Mouse (Mus musculus) gastrocnemius, adult 8-10 months (tissue): Measurements from ENCODE around the gene Il2rb. TPM values are rescaled to one million over a fixed set of nuclear protein-coding genes. Genes with fewer than 3 reads are reported as not detected.
A peak's percentile ranks its signal among the peaks of the same experiment; 100 is the strongest.

Experiments used
- DNase-seq, 2 experiments: peaks; one replicate each; pipeline ENCODE4 v3.0.0; 2022; ENCODE audit warnings: low spot score in 2 of 2
- total RNA-seq, 4 experiments: library from RNA; stranded (reverse); gene quantifications; 2 replicates each; pipeline ENCODE4 v1.2.4; 2022

Gene Il2rb
- total RNA-seq, 4 experiments from 2014 or later = not detected

- peak; percentile 92 to 94 for DNase-seq
Observed at GRCm38 (mm10) chr15:78447746-78448535, 47.1 kb downstream of the Il2rb start.

DNA sequence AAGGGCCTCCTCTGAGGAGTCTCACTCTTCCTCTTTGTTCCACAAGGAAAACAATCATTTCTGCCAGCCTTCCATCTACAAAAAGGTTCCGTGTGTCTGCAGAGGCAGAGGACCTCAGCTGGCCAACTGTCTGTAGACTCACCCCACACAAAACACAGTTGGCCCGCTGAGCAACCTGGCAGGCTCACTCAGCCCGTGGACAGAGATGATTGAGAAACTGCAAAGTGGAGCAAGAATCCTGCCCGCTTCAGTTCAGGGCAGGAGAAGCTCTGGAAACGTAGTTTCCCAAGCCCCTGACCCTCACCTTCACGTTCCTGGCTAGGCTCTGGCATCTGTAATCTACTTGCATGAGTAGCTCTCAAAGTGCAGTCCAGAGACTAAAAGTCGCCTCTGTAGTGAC, 48.0 kb downstream of the Il2rb start:
- DNase-seq = no peak

DNA sequence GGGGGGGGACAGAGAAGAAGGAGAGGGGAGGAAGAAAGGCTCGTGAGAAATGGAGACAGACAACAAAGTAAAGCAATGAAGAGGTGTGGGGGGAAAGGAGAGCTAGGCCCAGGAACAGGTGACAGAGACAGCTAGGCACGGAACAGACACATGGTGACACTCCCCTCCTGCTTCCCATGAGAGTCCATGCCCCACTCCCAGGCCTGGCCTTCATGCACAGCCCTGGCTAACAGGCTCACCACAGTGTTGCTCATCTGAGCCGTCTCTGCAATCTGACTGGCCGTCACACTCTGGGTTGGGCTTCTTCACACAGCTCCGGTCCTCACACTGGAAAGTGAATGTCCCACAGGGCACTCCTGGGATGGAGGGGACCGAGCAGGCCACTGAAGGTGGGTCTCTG, 51.2 kb downstream of the Il2rb start:
- no peak for DNase-seq

DNA sequence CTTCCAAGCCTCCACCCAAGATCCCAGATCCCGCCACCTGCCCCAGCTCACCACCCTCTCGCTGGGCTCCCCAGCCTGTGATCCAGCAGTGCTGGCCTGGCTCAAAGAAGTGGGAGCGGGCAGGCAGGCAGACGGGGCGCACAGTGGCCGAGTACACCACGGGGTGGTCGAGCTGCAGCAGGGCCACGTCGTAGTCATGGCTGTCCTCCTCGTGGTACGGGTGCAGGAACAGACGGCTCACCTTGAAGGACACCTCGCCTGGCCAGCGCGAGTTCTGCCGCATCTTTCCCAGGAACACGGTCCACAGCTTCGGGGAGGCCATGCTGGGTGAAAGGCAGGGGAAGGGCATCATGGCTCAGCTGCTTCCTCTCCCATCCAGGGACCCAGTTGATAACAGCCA, 52.8 kb downstream of the Il2rb start:
- no peak for DNase-seq

GRCm38 (mm10) chr15:78438973-78439372, 56.1 kb downstream of the Il2rb start:
- DNase-seq = no peak

DNA sequence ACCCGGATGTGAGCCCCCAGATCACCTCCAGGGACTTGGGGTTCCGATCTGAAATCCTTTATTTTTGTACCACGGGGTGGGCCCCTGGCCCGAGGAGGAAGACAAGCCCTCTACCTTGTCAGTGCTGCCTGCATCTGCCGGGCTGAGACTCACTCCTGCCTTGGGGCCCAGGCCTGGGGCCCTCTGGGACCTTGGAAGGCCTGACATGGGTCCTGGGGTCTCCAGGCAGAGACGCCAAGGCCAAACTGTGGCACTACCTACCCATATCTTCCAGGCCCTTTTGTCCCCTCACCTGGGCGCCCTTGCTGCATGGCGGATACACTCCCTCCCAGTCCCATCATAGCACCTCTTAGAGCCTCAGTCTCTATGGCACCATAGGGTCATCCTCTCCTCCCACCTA, 56.6 kb downstream of the Il2rb start:
- no peak for DNase-seq

DNA sequence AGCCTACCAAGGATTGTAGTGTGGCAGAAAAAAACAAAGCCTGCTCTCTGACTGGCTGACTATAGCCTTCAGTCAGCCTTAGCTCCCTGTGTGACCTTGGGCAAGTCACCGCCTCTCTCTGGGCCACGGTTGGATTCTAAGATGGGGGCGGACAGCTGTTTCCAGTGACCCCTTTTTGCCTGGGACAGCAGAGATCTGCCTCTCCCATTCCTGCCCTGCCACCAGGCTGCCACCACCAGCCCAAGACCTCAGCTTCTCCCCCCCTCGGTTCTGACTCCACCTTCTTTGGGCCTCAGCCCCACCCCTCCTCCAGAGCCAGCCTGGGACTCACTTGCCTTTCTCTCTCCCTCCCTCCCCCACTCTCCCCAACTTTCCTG, 57.1 kb downstream of the Il2rb start:
- DNase-seq = no peak

- peak in 1 of 2 experiments; percentile 50 for DNase-seq
Observed at GRCm38 (mm10) chr15:78437237-78438017, 57.6 kb downstream of the Il2rb start.

DNA sequence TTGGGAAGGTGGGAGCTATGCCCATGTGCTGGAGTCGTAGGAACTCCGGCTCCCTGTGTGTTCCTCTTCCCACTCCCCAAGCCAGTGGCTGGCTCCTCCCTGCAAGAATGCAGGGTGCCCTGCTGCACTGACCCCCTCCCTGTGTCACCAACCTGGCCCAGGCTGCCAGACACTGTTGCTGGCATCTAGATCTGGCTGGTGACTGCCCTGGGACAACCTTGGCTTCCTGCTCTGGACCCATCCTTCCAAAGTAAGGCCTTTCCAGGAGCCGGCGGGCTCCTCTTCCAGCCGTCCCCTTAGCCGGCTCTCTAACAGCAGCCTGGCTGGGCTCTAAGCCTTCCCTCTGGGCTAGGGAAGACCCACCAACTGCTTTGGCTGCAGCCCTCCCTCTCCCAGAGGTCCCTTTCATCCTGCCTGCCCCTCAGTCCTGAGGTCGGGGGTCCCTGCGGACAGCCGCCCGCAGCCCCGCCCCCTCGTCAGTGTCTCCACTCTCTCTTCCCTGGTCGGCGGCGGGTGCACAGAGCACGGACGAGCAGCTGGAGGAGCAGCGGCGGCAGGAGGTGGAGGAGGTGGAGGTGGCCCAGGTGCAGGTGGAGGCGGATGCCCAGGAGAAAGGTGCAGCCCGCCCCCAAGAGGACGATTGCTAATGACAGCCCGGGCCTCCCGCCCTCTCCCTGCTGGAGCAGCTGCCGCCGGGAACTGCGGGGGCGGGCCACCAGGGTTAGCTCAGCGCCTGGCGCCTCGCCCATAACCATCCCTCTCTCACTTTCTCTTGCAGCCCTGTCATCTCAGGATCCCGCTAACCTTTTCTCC, 58.5 kb downstream of the Il2rb start:
- peak; percentile 74 to 83 for DNase-seq

DNA sequence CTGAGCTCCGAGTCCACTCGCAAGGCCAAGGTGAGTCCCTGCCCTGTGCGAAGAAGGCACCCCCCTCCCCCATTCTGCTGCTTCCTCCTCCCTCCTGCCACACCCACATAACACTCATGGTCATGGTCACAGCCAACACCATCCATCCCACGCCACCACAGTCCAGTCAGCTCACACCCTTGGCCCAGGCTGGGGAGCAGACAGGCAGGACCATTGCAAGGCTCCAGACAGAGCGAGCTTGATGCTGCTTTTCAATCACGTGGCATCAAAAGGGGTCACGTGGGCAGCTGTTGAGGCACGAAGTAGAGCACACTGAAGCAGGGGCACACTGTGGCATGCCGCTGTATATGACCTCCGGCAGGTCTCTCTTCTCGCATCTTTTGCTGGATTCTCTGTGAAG, 59.4 kb downstream of the Il2rb start:
- DNase-seq = no peak

- DNase-seq = no peak
Observed at GRCm38 (mm10) chr15:78434896-78435520, 60.1 kb downstream of the Il2rb start.

DNA sequence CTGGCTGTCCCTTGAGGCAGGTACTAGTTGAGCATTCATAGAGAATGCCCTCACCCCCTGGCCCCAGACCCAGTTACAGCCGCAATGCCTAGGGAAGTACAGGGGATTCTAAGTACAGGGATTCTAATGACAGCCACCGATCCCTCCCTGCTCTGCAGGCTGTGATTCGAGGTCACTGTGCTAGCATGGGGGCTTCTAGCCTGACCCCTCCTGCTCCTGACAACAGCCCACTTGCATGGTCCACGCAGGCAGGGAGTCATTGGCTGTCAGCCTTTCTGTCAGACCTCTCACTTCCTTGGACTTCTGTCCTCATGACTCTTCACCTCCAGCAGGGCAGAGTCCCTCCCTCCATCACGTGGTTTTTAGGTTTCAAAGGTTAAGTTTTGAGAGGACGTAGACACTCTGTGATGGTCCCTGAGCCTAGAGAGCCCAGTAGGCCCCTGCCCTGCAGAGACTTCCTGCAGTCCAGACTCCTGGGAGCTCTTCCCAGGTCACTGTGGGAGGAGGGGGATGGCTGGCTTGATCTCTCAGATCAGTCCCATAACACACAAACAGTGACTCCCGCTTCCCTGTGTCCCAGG, 63.4 kb downstream of the Il2rb start:
- no peak for DNase-seq

GRCm38 (mm10) chr15:78430874-78431273, 64.2 kb downstream of the Il2rb start:
- DNase-seq = no peak

- no peak for DNase-seq
Observed at GRCm38 (mm10) chr15:78429871-78430622, 65.0 kb downstream of the Il2rb start.

Other genes with a start within 250 kb of the Il2rb start
- gene Csf2rb2, start 189.6 kb downstream of the Il2rb start, total RNA-seq = under 1 TPM; 0.39 to 0.56 (median 0.43) TPM
- gene Csf2rb, start 169.5 kb downstream of the Il2rb start, total RNA-seq = under 1 TPM; 0.41 to 0.99 (median 0.81) TPM
- gene Tex33, start 99.4 kb downstream of the Il2rb start, total RNA-seq = not detected
- gene Tst, start 89.4 kb downstream of the Il2rb start, total RNA-seq = 10 to 100 TPM; 19.1 to 25.8 (median 22.3) TPM
- 10 to 100 TPM; 58.9 to 65.3 (median 59.7) TPM for gene Mpst, start 88.9 kb downstream of the Il2rb start, total RNA-seq
- gene Kctd17, start 66.7 kb downstream of the Il2rb start, total RNA-seq = 10 to 100 TPM in 1 of 4 experiments, 1 to 10 TPM in 3; 5.9 to 10.3 (median 8.2) TPM
- gene Tmprss6, start 26.6 kb downstream of the Il2rb start, total RNA-seq = under 1 TPM in 1 of 4 experiments, not detected in 3; 0.11 TPM
- gene C1qtnf6, start 36.1 kb upstream of the Il2rb start, total RNA-seq = 1 to 10 TPM in 3 of 4 experiments, under 1 TPM in 1; 0.82 to 2.9 (median 1.6) TPM
- gene Sstr3, start 49.4 kb upstream of the Il2rb start, total RNA-seq = not detected
- gene Rac2, start 77.5 kb upstream of the Il2rb start, total RNA-seq = 1 to 10 TPM in 2 of 4 experiments, not detected in 2; 1.1 to 1.3 TPM
- 1 to 10 TPM in 2 of 4 experiments, under 1 TPM in 2; 0.80 to 1.9 (median 1.1) TPM for gene Cyth4, start 101.8 kb upstream of the Il2rb start, total RNA-seq
- under 1 TPM in 3 of 4 experiments, not detected in 1; 0.05 to 0.11 (median 0.07) TPM for gene Elfn2, start 223.5 kb upstream of the Il2rb start, total RNA-seq